Mouse (Mus musculus) bone marrow macrophage, adult 2 months (primary cell): ENCODE results near the gene Defb36. TPM values are rescaled to one million over a fixed set of nuclear protein-coding genes. Genes with fewer than 3 reads are reported as not detected.

Experiments used
- H3K27ac ChIP-seq: 2 replicates; pipeline ENCODE4 v1.5.1; 2012; ENCODE audit warnings: low read depth, low read length; ENCODE audit not compliant: insufficient read depth
- H3K4me1 ChIP-seq: 2 replicates; pipeline ENCODE4 v1.6.1; 2012; ENCODE audit warnings: low read length; ENCODE audit not compliant: control insufficient read depth, insufficient read depth
- H3K4me3 ChIP-seq: 2 replicates; pipeline ENCODE4 v1.5.1; 2012; ENCODE audit warnings: mild to moderate bottlenecking, low read length, moderate library complexity; ENCODE audit not compliant: insufficient read depth
- CTCF ChIP-seq: IDR thresholded peaks from 2 replicates; pipeline ENCODE4 v1.5.1; 2012; ENCODE audit warnings: low read depth, mild to moderate bottlenecking, low read length, moderate library complexity
- POLR2A ChIP-seq: IDR thresholded peaks from 2 replicates; pipeline ENCODE4 v1.6.1; 2012; ENCODE audit warnings: mild to moderate bottlenecking, low read depth, low read length, borderline replicate concordance
- polyA plus RNA-seq: library from polyadenylated mRNA; stranded (reverse); fragments of >200 nt; gene quantifications from 2 replicates; pipeline ENCODE4 v1.2.4, GENCODE M21; 2012; ENCODE audit not compliant: missing spikeins, insufficient read depth, insufficient read length

Defb36 gene
- polyA plus RNA-seq, 1 experiment = not detected

GRCm38 (mm10) chr2:152617374-152617773, 13.2 kb downstream of the Defb36 start:
- no peak for TF ChIP-seq CTCF
- TF ChIP-seq POLR2A = no peak
- Histone ChIP-seq H3K4me1 (peaks cover 2% of the 10 kb centered on the region; the same call in 1 of the 2 replicates), H3K4me3 (no peak overlapping the region), H3K27ac (no peak overlapping the region)

- no peak overlapping the region for H3K4me3 ChIP-seq
- H3K27ac ChIP-seq = no peak overlapping the region
- TF ChIP-seq POLR2A (no peak), CTCF (no peak)
These were observed 16.4 kb downstream of the Defb36 start for GRCm38 (mm10) chr2:152620367-152621134.

GRCm38 (mm10) chr2:152622151-152622550, 18.0 kb downstream of the Defb36 start:
- Histone ChIP-seq H3K4me1 (peaks cover 2% of the 10 kb centered on the region; the same call in 1 of the 2 replicates), H3K27ac (no peak overlapping the region), H3K4me3 (no peak overlapping the region)
- TF ChIP-seq CTCF = no peak
- TF ChIP-seq POLR2A = no peak

More at GRCm38 (mm10) chr2:152620367-152621134, 16.4 kb downstream of the Defb36 start:
- H3K4me1 ChIP-seq = peaks cover 2% of the 10 kb centered on the region; the same call in 1 of the 2 replicates

GRCm38 (mm10) chr2:152622953-152623352, 18.8 kb downstream of the Defb36 start, which contains the start of gene Defb25:
Defb25 (minus strand) TSS chr2:152623053.
- TF ChIP-seq CTCF (no peak), POLR2A (no peak)
- Histone ChIP-seq H3K27ac (no peak within 1 kb of the TSS), H3K4me1 (peaks cover 2% of the 10 kb centered on the region; the same call in 1 of the 2 replicates), H3K4me3 (no peak within 1 kb of the TSS)

GRCm38 (mm10) chr2:152624566-152624965, 20.4 kb downstream of the Defb36 start:
- Histone ChIP-seq H3K4me1 (peaks cover 2% of the 10 kb centered on the region; the same call in 1 of the 2 replicates), H3K27ac (no peak overlapping the region), H3K4me3 (no peak overlapping the region)
- TF ChIP-seq CTCF (no peak), POLR2A (no peak)

- no peak overlapping the region for H3K27ac ChIP-seq
- H3K4me3 ChIP-seq = no peak overlapping the region
- peaks cover under 1% of the 10 kb centered on the region; the same call in 1 of the 2 replicates for H3K4me1 ChIP-seq
- TF ChIP-seq CTCF (no peak), POLR2A (no peak)
These were observed 21.1 kb downstream of the Defb36 start for GRCm38 (mm10) chr2:152625256-152625655.

- no peak for TF ChIP-seq POLR2A
- no peak for TF ChIP-seq CTCF
- Histone ChIP-seq H3K4me1 (no peaks in the 10 kb centered on the region), H3K4me3 (no peak within 1 kb of the TSS), H3K27ac (no peak within 1 kb of the TSS)
These were observed 22.9 kb downstream of the Defb36 start, which contains the start of gene Rem1 for GRCm38 (mm10) chr2:152626774-152627591. Rem1 (plus strand) TSS chr2:152626951.

- no peak for TF ChIP-seq POLR2A
- TF ChIP-seq CTCF = no peak
- H3K4me3 ChIP-seq = no peak overlapping the region
- H3K4me1 ChIP-seq = no peaks in the 10 kb centered on the region
- H3K27ac ChIP-seq = no peak overlapping the region
These were observed 23.9 kb downstream of the Defb36 start for GRCm38 (mm10) chr2:152628066-152628465.

- TF ChIP-seq POLR2A = no peak
- no peak for TF ChIP-seq CTCF
- H3K27ac ChIP-seq = no peak overlapping the region
- H3K4me3 ChIP-seq = no peak overlapping the region
- H3K4me1 ChIP-seq = no peaks in the 10 kb centered on the region
These were observed 25.1 kb downstream of the Defb36 start for GRCm38 (mm10) chr2:152629239-152629638.

GRCm38 (mm10) chr2:152629904-152630303, 25.8 kb downstream of the Defb36 start:
- TF ChIP-seq CTCF (no peak), POLR2A (no peak)
- Histone ChIP-seq H3K27ac (no peak overlapping the region), H3K4me3 (no peak overlapping the region), H3K4me1 (no peaks in the 10 kb centered on the region)
